Mouse (Mus musculus): Measurements from ENCODE around the gene Clec11a. TPM values are rescaled to one million over a fixed set of nuclear protein-coding genes. Genes with fewer than 3 reads are reported as not detected.
A peak's percentile ranks its signal among the peaks of the same experiment; 100 is the strongest.

Gene Clec11a
- 4.8 and 5.4 TPM in 2 replicates for polyA plus RNA-seq (2012; rRNA removed)

DNA sequence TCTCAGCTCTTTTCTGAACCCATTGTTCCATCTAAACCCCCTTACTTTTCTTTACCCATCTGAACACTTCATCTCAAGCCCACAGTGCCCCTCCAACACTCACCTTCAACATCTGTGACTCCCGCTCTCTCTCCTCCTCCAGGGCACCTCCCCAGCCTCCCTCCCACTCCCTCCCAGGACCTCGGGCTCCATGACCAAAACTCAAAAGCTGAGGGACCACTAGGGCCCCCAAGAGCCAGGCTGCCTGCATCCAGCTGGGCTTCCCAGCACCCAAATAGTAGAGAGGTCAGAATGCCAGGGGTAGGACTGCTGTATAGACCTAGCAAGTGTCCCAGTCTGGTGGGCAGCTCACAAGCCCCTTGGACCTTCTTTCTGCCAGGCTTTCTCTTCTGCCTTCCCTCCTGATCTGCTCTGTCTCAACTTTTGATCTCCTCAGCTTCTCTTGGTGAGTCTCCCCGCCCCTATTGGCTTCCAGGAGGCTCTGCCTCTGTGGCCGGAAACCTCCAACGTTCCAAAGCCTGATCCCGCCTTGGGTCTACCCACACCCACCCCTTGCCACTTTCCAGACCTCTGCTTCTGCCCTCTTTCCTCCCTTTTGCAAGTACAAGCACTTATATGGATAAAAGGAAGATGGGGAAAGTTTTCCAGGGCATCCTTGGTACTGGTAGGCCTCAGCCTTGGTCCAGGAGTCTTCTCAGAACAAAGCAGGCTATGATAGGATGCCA, at the start of gene Clec11a:
Gene Clec11a, minus strand, starts transcription at position 387 of the 725 bp plus-strand sequence.
- no peak for DNase-seq (ENCODE audit: extremely low spot score in 1 of 2, low spot score in 1 of 2)

DNA sequence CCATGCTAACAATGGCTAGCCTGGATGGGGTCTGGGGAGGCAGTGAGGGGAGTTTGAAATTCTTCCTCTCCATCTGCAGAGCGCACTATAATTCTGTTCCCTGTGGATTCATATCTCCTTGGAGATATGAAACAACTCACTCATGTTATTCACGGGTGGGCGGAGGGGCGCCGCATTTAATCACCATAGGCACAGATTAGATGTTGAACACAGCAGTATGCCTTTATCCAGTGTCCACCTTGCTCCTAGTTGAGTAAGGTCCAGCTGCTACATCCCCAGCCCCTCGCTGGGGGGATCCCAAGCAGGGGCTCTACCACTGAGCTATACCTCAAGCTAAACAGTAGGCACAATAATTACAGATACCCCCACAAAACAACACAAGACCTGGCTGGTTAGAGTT, 48.7 kb upstream of the Clec11a start:
- peak in 1 of 2 experiments; percentile 46 for DNase-seq (ENCODE audit: extremely low spot score in 1 of 2, low spot score in 1 of 2)

DNA sequence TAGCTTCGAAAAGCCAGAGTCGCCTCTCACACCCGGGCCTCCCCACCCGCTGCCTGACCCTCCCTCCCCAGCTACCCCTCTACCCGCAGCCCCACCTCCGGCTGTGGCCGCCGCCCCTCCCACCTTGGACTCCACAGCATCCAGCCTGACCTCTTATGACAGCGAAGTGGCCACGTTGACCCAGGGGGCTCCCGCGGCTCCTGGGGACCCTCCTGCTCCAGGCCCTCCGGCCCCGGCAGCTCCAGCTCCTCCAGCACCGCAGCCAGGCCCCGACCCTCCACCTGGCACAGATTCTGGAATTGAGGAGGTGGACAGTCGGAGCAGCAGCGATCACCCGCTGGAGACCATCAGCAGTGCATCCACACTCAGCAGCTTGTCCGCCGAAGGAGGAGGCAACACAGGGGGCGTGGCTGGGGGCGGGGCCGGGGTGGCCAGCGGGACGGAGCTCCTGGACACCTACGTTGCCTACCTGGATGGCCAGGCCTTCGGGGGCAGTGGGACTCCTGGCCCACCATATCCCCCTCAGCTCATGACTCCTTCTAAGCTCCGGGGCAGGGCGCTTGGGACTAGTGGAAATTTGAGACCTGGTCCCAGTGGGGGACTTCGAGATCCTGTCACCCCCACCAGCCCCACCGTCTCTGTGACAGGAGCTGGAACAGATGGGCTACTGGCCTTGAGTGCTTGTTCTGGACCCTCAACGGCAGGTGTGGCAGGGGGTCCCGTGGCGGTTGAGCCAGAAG, 47.1 kb upstream of the Clec11a start:
- no peak for DNase-seq (ENCODE audit: extremely low spot score in 1 of 2, low spot score in 1 of 2)

DNA sequence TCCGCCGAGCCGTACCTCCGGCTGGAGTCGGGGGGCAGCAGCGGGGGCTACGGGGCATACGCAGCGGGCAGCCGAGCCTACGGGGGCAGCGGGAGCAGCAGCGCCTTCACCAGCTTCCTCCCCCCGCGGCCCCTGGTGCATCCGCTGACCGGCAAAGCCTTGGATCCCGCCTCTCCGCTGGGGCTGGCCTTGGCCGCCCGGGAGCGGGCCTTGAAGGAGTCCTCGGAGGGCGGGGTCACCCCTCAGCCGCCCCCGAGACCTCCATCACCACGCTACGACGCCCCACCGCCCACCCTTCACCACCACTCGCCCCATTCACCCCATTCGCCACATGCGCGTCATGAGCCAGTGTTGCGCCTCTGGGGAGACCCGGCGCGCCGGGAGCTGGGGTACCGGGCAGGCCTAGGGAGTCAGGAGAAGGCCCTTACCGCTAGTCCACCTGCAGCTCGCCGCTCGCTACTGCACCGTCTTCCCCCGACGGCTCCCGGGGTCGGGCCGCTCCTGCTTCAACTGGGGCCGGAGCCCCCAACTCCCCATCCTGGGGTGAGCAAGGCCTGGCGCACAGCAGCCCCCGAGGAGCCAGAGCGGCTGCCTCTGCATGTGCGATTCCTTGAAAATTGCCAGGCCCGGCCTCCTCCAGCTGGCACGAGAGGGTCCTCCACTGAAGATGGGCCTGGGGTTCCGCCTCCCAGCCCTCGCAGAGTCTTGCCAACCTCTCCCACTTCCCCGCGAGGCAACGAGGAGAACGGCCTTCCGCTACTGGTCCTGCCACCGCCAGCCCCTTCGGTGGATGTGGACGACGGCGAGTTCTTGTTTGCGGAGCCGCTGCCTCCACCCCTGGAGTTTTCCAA, 46.3 kb upstream of the Clec11a start:
- DNase-seq (ENCODE audit: extremely low spot score in 1 of 2, low spot score in 1 of 2), result no peak

DNA sequence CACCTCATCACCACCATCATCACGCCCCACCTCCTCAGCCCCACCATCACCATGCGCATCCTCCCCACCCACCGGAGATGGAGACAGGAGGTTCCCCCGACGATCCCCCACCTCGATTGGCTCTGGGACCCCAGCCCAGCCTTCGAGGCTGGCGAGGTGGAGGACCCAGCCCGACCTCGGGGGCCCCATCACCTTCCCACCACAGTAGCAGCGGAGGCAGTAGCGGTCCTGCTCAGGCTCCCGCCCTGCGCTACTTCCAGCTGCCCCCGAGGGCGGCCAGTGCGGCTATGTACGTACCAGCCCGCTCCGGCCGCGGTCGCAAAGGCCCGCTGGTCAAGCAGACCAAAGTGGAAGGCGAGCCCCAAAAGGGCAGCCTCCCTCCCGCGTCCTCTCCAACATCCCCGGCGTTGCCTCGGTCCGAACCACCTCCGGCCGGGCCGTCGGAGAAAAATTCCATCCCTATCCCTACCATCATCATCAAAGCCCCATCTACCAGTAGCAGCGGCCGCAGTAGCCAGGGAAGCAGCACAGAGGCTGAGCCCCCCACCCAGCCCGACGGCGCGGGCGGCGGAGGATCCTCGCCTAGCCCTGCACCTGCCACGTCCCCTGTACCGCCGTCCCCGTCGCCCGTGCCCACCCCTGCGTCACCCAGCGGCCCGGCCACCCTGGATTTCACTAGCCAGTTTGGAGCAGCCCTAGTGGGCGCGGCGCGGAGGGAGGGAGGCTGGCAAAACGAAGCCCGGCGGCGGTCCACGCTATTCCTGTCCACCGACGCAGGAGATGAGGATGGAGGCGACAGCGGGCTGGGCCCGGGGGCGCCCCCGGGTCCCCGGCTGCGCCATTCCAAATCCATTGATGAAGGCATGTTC, 45.4 kb upstream of the Clec11a start:
- DNase-seq (ENCODE audit: extremely low spot score in 1 of 2, low spot score in 1 of 2), result no peak

DNA sequence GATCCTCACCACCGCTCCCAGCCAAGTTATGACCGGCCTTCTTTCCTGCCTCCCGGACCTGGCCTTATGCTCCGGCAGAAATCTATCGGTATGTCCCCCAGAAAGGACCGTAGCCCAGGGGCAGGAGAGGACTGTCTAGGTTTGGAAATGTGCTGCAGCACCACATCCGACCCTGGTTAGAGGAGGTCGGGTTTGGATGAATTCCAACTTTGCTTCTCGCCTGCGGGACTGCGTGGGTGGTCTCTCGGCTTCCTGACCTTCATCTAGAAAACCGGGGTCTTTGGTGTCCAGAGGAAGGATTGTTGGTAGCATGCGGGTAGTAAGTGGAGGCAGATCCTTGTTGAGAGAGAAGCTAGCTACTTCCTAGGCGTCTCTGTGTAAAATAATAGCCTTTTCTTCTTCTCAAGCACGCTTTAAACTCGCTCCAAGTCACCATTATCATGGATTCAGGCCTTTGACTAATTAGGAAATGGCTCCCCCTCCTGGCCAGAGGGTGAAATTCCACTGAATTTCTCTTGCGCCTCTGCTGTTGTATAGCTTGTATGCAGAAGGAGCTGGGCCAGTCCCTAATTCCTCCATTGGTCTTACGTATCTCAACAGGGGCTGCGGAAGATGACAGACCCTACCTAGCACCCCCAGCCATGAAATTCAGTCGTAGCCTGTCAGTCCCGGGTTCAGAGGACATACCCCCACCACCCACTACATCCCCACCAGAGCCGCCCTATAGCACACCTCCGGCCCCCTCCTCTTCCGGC, 44.4 kb upstream of the Clec11a start:
- DNase-seq (ENCODE audit: extremely low spot score in 1 of 2, low spot score in 1 of 2), result peak; percentile 74 to 94

DNA sequence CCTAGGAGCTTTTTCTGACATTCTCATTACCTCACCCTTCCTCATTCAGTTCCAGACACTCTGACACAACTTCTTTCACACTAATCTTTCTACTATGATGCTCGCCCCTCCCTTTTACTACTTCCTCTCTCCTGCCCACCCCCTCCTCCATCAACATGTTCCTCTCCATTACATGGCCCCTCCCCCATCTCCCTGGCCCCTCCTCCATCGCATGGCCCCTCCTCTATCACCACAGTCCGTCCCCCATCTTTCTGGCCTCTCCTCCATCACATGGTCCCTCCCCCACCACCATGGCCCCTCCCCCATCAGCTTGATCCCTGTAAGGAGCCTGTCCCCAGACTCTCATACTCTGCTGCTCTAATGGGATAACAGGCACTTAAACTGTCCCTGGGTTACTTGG, 42.3 kb upstream of the Clec11a start:
- no peak for DNase-seq (ENCODE audit: extremely low spot score in 1 of 2, low spot score in 1 of 2)

DNA sequence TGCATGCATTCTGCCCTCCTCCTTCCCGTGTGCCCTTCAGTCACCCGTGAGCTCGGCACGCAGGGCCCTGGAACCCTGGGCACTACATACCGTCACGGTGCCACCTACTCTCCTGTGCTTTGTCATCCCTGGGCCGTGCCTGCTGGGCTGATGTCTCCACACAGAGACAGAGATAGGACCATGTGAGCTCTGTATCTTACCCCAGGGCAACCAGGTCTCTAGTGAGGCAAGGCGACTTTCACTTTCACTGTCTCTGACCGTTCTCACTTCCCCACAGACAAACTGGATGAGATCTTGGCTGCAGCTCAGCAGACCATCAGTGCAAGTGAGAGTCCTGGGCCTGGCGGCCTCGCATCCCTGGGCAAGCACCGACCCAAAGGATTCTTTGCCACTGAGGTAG, 37.9 kb upstream of the Clec11a start:
- DNase-seq (ENCODE audit: extremely low spot score in 1 of 2, low spot score in 1 of 2), result no peak

DNA sequence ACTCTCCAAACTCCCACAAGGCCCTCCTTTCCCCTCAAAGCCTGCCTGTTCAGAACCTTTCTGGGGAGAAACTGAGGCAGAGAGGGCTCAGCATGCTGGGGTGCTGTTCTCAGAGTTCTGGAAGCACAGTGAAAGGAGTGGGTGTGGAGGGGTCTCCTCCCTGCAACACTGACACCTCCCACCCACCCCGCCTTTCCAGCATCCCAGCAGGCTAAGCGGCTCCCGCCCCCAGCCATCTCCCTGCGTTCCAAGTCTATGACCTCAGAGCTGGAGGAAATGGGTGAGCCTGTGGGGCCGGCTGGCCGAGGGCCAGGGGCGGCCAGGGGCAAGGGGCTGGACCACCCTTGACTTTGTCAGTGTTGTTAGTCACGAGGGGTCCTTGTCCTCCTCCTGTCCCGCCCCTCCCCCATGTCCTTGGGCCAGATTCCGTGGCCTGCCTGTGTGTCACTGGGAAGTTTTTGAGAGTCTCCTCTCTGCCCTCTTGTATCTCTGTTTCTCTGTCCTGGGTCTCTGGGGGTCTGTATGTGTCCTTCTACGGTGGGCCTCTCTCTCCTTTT, 36.8 kb upstream of the Clec11a start:
- DNase-seq (ENCODE audit: extremely low spot score in 1 of 2, low spot score in 1 of 2), result no peak

DNA sequence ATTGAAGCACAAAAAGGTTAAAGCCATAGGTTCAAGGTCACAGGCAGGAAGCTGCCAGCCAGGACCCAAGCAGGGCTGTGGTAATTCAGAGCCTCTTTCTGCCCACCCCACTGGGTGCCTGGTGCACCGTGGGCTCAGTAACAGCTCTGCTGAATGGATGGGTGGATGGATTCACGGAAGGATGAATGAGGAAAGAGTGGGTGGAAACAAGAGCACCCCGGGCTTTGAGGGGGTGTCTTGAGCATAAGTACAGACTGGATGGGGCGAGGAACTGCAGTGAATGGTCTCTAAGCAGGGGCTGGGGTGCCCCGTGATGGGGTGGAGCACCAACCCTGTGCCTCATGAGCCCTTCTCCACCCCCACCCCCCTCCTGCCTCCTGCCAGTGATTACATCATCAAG, 35.0 kb upstream of the Clec11a start:
- DNase-seq (ENCODE audit: extremely low spot score in 1 of 2, low spot score in 1 of 2), result peak in 1 of 2 experiments; percentile 70

DNA sequence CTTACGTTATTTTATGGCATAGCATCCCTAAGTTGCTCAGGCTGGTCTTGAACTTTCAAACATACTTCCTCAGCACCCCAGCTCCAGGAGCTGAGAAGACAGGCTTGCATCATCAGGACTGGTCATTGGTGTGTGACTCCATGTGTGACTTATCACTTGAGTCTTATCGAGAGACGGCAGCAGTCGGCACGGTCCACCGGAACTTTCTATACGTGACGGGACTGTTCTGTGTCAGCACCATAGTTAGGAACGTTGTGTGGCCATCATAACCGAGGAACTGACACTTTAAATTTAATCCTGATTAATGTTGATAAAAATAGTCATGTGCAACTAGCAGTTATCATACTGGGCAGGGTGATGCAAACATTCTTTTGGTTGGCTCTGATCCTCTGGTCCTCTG, 34.4 kb upstream of the Clec11a start:
- no peak for DNase-seq (ENCODE audit: extremely low spot score in 1 of 2, low spot score in 1 of 2)

DNA sequence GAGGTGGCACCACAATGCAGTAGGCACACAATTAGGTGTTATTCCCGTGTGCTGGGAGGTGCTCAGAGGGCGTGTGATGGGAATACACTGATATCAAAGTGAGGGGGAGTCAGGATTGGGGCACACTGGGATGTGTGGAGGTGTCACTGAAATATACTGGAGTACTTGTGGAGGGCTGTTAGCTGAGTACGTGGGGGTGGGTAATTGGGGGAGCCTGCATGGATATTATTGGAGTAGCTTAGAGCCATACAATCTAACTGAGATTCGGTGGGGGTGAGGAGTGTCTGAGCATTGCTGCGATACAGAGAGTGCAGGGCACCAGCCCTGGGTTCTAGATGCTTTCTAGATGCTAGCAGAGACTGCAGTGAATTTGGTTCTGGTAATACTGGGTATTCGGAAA, 33.5 kb upstream of the Clec11a start:
- peak in 1 of 2 experiments; percentile 49 for DNase-seq (ENCODE audit: extremely low spot score in 1 of 2, low spot score in 1 of 2)

DNA sequence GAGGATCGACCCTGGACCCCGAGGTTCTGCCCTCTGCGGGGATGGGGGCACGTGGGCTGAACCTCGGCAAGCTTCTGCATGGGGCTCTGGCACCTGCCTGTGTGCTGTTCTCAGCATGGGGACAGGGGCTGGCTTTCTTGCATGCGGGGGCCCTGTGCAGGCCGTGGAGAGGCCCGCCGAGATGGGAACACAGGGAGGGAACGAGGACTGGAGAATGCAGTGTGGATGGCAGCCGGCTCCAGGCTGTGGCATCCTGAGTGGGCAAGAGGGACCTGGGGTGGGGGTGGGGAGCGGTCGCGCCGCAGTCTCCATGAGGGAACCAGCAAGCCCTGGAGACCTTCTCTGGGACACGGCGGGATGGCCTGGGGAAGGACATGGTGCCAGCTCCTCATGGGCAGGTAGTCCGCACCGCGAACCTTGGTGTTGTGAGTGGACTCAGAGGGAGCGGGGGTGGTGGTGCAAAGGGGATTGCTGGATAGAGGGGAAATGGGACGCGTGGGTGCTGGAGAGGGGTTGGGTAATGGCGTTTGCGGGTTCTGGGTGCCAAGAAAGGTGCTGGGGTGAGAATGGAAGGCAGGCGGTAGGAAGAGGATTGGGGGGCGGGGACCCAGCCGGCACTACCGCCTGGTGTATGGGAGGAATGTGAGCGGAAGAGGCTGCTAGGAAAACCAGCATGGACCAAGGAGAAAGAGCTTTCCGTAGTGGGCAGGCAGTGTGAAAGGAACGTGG, 30.6 kb upstream of the Clec11a start:
- no peak for DNase-seq (ENCODE audit: extremely low spot score in 1 of 2, low spot score in 1 of 2)

DNA sequence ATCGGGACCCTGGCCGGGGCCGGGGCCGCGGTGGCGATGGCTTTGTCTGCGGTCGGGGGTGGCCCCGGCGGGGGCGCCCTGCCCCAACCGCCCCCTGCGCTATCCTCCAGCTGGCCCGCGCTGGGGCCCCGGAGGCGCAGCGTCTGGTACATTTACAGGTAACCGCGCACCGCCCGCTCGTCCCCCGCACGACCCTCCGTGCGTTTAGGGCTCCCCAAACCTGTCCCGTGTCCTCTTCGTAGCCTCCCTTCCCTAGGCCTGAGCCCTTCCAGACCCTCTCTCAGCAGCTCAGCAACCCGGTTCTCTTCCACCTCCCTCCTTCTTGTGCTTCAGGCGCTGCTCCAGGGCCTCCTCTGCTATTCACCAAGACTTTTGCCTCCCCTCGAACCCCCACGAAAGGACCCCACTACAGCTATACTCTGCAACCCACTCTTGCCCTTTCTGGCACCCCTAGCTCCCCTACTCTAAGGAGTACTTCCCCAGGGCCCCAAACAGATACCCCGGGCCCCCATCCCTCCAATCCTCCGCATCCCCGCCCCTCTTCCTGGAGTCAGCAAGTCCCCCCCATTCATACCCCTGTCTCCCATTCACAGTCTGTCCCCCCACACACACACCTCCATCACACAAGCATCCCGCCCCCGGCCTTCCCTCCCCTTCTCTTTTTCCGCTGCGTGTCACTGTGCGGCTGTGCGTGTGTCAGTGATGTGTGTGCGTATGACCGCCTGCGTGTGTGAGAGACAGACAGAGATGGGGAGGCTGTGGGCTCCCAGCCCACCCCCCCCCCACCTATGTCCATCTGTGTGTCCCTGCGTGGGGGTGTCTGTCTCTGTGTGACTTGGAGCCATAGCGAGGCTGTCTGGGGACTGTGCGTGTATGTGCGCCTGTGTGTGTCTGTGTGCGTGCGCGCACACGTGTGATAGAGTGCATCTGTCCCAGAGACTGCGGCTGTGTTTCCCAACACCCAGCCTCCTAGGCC, 29.6 kb upstream of the Clec11a start:
- no peak for DNase-seq (ENCODE audit: extremely low spot score in 1 of 2, low spot score in 1 of 2)

DNA sequence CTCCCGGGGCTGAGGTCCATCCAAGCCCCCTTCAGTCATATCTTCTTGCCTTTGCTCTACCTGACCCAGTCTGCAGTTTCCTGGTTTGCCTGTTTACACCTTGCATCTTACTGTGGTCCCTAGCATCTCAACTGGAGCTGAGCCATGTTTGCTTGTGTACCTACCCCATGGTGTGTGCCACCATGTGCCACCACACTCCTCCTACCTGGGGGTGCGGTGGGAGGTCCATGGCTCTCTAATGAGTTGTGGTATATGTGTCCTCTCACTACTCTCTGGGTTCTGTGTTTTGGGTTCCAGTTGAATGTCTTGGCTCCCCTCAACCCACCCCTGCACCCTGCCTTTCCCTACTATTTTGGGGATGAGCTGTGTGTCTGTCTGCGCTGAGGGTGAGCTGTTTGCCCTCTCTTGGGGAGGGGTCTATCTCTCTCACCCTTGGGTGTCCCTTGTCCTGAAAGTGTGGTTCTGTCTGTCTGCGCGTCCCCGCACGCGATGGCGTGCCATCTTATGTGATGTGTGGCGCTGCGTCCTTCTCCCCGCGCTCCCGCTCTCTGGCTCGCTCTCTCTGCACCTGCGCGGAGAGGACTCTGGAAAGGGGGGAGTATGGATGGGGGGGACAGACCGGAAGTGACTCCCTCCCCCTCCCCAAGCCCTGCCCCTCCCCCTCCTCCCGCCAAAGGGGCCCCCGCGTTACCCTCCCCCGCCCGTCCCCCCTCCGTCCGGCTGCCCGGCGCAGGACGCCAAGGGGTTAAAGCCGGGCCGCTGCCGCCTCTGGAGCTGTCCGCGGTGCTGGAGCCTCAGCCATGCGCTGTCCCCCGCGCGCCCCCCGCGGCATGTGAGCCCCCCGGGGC, 28.6 kb upstream of the Clec11a start:
- DNase-seq (ENCODE audit: extremely low spot score in 1 of 2, low spot score in 1 of 2), result no peak

DNA sequence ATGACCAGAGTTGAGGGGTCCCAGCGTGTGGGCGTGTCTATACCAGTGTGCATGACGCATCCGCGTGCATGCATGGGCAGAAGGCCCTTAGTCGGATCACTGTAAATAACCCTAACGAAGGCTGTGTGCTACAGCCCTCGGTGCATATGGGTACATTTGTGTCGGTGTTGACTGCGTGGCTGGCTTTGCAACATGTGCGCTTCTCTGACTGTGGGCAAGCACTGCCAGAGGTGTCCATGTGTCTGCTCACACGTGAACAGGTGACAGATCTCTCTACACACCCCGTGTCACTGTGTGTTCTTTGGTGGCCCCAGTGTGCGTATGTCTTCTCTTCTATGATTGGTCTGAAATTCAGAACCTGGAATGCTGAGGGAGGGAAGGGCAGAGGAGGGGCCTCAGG, 27.4 kb upstream of the Clec11a start:
- no peak for DNase-seq (ENCODE audit: extremely low spot score in 1 of 2, low spot score in 1 of 2)

DNA sequence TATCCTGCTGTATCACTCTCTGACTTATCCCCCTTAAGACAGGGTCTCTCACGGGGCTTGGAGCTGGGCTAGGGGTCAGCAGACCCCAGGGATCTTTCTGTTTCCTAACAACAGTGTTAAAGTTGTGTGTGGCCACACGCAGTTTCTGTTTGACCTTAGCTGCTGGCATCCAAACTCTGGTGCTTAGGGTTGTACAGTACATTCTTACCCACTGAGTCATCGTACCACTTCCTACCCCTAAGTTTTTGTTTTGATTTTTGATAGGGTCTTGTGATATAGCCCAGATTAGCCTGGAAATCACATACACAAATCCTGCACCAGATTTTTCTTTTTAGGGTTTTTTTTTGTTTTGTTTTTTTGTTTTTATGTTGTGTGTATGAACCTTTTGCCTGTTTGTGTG, 25.6 kb upstream of the Clec11a start:
- no peak for DNase-seq (ENCODE audit: extremely low spot score in 1 of 2, low spot score in 1 of 2)

Data from frontal cortex, adult 2 months (tissue).